Comparison of ENCODE assay signal across 11 mouse cellular contexts in the genomic region with DNA sequence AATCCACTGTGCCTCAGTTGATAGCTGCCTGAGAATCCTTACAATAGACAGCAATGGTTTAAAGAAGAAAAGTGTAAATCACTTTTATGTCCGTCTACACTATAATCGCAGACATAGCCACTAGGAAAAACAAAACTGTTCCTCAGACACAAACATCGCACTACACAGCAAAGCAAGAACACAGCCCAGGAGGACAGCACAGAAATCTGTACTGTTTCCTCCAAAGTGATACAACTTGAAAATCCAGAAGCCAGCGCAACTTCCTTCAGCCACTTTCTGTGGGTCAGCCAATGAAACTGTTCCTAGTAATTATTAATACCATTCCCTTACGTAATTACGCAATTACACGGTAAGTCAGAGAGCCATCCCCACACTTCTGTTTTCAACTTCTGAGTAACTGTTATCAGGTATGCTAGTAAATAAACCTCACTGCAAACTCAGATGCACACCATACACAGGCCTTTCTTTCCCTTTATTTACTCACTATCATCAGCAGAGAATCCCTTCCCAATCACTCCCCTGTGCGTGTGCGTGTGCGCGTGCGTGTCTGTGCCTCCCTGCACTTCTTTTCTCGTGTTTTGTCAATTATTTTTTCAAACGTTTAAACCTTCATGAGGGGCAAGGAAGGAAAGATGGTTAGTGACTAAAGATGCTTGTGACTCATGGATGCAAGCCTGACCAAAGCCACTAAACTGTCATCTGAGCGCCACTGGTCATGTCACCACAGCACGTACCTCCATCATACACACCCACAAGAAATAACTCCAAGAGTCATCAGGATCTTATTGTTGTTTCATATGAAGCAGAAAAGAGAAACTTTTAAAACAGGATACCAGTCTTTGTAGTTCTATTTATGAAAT.
A peak's percentile ranks its signal among the peaks of the same experiment; 100 is the strongest.
DNase-seq lines count a peak whose midpoint lies in the region; ATAC-seq lines count a peak whose summit lies in the region.
"Had no signal": no experiment of that assay in that cellular context is flagged by ENCODE, and none has a peak within 500 bp of the region (broad histone marks: within the 10 kb centered on the region; RNA-seq: fewer than 3 reads in every experiment).

No protein-coding gene starts in this region.

- peaks cover 30% of the 10 kb centered on the region for H3K4me1 ChIP-seq in forebrain, embryonic 12.5 days
- peaks cover 58% of the 10 kb centered on the region for H3K4me1 ChIP-seq in forebrain, embryonic 10.5 days
- H3K4me1 ChIP-seq in megakaryocyte, embryonic 14.5 days, result peaks cover 66% of the 10 kb centered on the region
- peaks cover 43% of the 10 kb centered on the region for H3K4me1 ChIP-seq in neural tube, embryonic 13.5 days (replicated peaks)

- H3K27me3 ChIP-seq in forebrain, embryonic 12.5 days, result no peaks in the 10 kb centered on the region
- no peaks in the 10 kb centered on the region for H3K27me3 ChIP-seq in forebrain, embryonic 10.5 days (ENCODE audit: poor library complexity, severe bottlenecking)
- H3K27me3 ChIP-seq in megakaryocyte, embryonic 14.5 days (replicated peaks), result peaks cover 7% of the 10 kb centered on the region
- H3K27me3 ChIP-seq in neural tube, embryonic 13.5 days, result no peaks in the 10 kb centered on the region

- no peak overlapping the region for H3K4me3 ChIP-seq in forebrain, embryonic 12.5 days (replicated peaks)
- H3K4me3 ChIP-seq in forebrain, embryonic 10.5 days, result no peak overlapping the region
- peak overlapping the region; percentile 36 for H3K4me3 ChIP-seq in megakaryocyte, embryonic 14.5 days (replicated peaks)
- no peak overlapping the region for H3K4me3 ChIP-seq in neural tube, embryonic 13.5 days

- H3K9me3 ChIP-seq in forebrain, embryonic 12.5 days, result no peaks in the 10 kb centered on the region
- no peaks in the 10 kb centered on the region for H3K9me3 ChIP-seq in forebrain, embryonic 10.5 days
- 0 out of 2 replicates have a peak, but pooled peaks cover 4% of the 10 kb centered on the region for H3K9me3 ChIP-seq in megakaryocyte, embryonic 14.5 days
- no peaks in the 10 kb centered on the region for H3K9me3 ChIP-seq in neural tube, embryonic 13.5 days
- H3K9me3 ChIP-seq: midbrain, embryonic 10.5 days had no signal

- H3K36me3 ChIP-seq in forebrain, embryonic 12.5 days (replicated peaks), result no peaks in the 10 kb centered on the region
- no peaks in the 10 kb centered on the region for H3K36me3 ChIP-seq in forebrain, embryonic 10.5 days (replicated peaks)
- peaks cover 2% of the 10 kb centered on the region for H3K36me3 ChIP-seq in megakaryocyte, embryonic 14.5 days (replicated peaks; ENCODE audit: low read length)
- no peaks in the 10 kb centered on the region for H3K36me3 ChIP-seq in neural tube, embryonic 13.5 days
- H3K36me3 ChIP-seq: midbrain, embryonic 10.5 days had no signal

- H3K9ac ChIP-seq in forebrain, embryonic 12.5 days, result no peak overlapping the region
- H3K9ac ChIP-seq in neural tube, embryonic 13.5 days, result 0 out of 2 replicates have a peak overlapping the region, but pooled peaks have one; percentile 9

- DNase-seq in forebrain, embryonic 10.5 days (ENCODE audit: extremely low spot score, low spot score), result no peak
- DNase-seq in kidney, adult 9 months, result peak; percentile 36
- DNase-seq in kidney, adult 18-20 months, result no peak
- DNase-seq in thymus, postnatal 36 days, result no peak
- DNase-seq: adrenal gland, adult 2 months; kidney, adult 8-10 months had no signal

- H3K4me2 ChIP-seq in forebrain, embryonic 12.5 days, result peak overlapping the region; percentile 6; the same call in 1 of the 2 replicates
- H3K4me2 ChIP-seq in neural tube, embryonic 13.5 days, result peak overlapping the region; percentile 85

- H3K27ac ChIP-seq in forebrain, embryonic 12.5 days, result no peak overlapping the region
- H3K27ac ChIP-seq in forebrain, embryonic 10.5 days, result no peak overlapping the region
- H3K27ac ChIP-seq in neural tube, embryonic 13.5 days (replicated peaks), result no peak overlapping the region
- H3K27ac ChIP-seq: midbrain, embryonic 10.5 days had no signal

- no peak for ATAC-seq in forebrain, embryonic 12.5 days (ENCODE audit: low FRiP score)
- ATAC-seq in megakaryocyte, adult 5-6 weeks (ENCODE audit: poor library complexity, severe bottlenecking), result no peak
- ATAC-seq in neural tube, embryonic 13.5 days (ENCODE audit: low read depth), result no peak

- 80% methylated on average over 16 of the region's 16 CpGs for WGBS in forebrain, embryonic 12.5 days
- WGBS in forebrain, embryonic 10.5 days, result 86% methylated on average over 16 of the region's 16 CpGs
- 66% methylated on average over 16 of the region's 16 CpGs for WGBS in neural tube, embryonic 13.5 days
